Mouse (Mus musculus): ENCODE measurements around the gene Kif6.

DNA sequence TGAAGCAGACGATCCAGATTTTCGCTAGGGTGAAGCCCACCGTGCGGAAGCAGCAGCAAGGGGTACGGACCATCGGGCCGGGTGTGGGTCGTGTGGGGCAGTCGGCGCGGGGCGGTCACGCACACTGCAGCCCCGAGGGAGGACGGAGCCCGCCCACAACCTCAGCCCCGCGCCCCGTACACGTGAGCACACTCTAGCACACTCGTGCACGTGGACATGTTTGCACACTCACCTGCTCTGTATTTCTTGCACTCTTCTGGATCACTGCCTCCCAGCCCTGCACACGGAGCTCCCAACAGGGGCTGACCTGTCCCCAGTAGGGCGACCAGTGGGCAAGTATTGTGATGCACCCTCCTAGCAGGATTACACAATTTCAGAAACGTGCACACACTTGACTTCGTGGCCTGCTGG is 310 bp downstream of the Kif6 start:
- TF ChIP-seq CTCF (IDR thresholded peaks at IDR 0.05; ENCODE audit: low read depth, low read length) (no peak), POLR2A (IDR thresholded peaks at IDR 0.05; ENCODE audit: borderline replicate concordance, low read depth, low read length) (no peak)

All from bone marrow macrophage, adult 2 months (primary cell).